Mouse (Mus musculus) stomach, postnatal 0 days (tissue): ENCODE results near the gene Oxnad1. TPM values are rescaled to one million over a fixed set of nuclear protein-coding genes. Genes with fewer than 3 reads are reported as not detected.

Source experiments
- ATAC-seq: fragments of 200-750 bp; cut with Nextera tagmentation; 2 replicates; pipeline ENCODE4 v1.8.0; 2017; ENCODE audit not compliant: low FRiP score, low TSS enrichment
- DNase-seq: peaks from one replicate; pipeline ENCODE4 v3.0.0-alpha.2; 2016; ENCODE audit warnings: low spot score
- H3K27ac ChIP-seq: fragments of 300-500 bp; sonication (generic); replicated peaks from 2 replicates; pipeline ENCODE4 v1.5.1; 2014; ENCODE audit warnings: mild to moderate bottlenecking, control low read depth
- H3K27me3 ChIP-seq: fragments of 300-500 bp; sonication (generic); 2 replicates; pipeline ENCODE4 v1.6.1; 2014; ENCODE audit warnings: low read length; ENCODE audit not compliant: control insufficient read depth, insufficient read depth
- H3K36me3 ChIP-seq: fragments of 300-500 bp; sonication (generic); 2 replicates; pipeline ENCODE4 v1.6.1; 2014; ENCODE audit warnings: low read length, mixed read lengths; ENCODE audit not compliant: control insufficient read depth, insufficient read depth
- H3K4me1 ChIP-seq: fragments of 300-500 bp; sonication (generic); replicated peaks from 2 replicates; pipeline ENCODE4 v1.6.1; 2014; ENCODE audit warnings: antibody characterized with exemption; ENCODE audit not compliant: control insufficient read depth, insufficient read depth
- H3K4me2 ChIP-seq: fragments of 300-500 bp; sonication (generic); replicated peaks from 2 replicates; pipeline ENCODE4 v1.6.1; 2014; ENCODE audit warnings: low read depth, mild to moderate bottlenecking, control low read depth, moderate library complexity
- H3K4me3 ChIP-seq: fragments of 300-500 bp; sonication (generic); 2 replicates; pipeline ENCODE4 v1.5.1; 2014; ENCODE audit warnings: low read depth, low read length, control low read depth
- H3K9ac ChIP-seq: fragments of 300-500 bp; sonication (generic); 2 replicates; pipeline ENCODE4 v1.6.1; 2014; ENCODE audit warnings: mild to moderate bottlenecking, low read length, control low read depth, mixed read lengths
- H3K9me3 ChIP-seq: fragments of 300-500 bp; sonication (generic); 2 replicates; pipeline ENCODE4 v1.6.1; 2016; ENCODE audit warnings: low read length; ENCODE audit not compliant: control insufficient read depth
- CTCF ChIP-seq: IDR thresholded peaks from 2 replicates; pipeline ENCODE4 v1.5.1; 2016; ENCODE audit warnings: antibody characterized with exemption, low read depth, mild to moderate bottlenecking, moderate library complexity
- EP300 ChIP-seq: optimal IDR thresholded peaks from 2 replicates; pipeline ENCODE3; 2016; ENCODE audit warnings: antibody characterized with exemption
- WGBS: fragments of 180-500 bp; shearing (Covaris S2); extraction: QIAGEN DNeasy Blood & Tissue Kit; methylation state at CpG from one replicate; pipeline ENCODE4 v1.1.7; 2014; 5-methylcytosine and 5-hydroxymethylcytosine counted together
- polyA plus RNA-seq: library from polyadenylated mRNA; unstranded; fragments of >200 nt; fragmentation: Nextera tagmentation; extraction: Ambion mirVana; gene quantifications from 2 replicates; pipeline ENCODE4 v1.2.1, GENCODE M21; 2015

The Oxnad1 gene
- polyA plus RNA-seq, 1 experiment from 2014 or later, result 17.7 TPM

- Histone ChIP-seq H3K4me3 (no peak overlapping the region), H3K4me1 (no peaks in the 10 kb centered on the region), H3K36me3 (no peaks in the 10 kb centered on the region), H3K27me3 (no peaks in the 10 kb centered on the region), H3K4me2 (no peak overlapping the region), H3K9me3 (no peaks in the 10 kb centered on the region), H3K9ac (no peak overlapping the region), H3K27ac (no peak overlapping the region)
- TF ChIP-seq EP300 (no peak), CTCF (no peak)
- DNase-seq (no peak), ATAC-seq (no peak)
Measured at GRCm38 (mm10) chr14:32144734-32145133, 59.6 kb downstream of the Oxnad1 start.

DNA sequence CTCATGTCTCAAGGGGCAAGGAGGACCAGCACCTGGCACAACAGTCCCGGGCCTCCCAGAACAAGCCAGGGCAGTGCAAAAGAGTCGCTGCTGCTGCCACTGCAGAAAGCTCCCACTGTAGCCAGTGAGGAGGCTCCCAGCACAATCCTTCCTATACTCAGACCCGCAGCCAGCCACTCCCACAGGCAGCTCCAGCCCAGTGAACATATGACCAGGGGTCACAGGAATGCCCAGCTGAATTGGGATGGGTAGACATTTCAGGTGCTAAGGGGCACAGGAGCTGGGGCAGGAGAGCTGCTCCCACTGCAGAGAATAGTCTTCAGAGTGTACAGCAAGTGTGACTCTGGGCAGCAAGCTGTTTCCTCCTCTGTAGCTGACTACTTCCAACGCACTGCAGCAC, 60.2 kb downstream of the Oxnad1 start:
- H3K27ac ChIP-seq, result no peak overlapping the region
- no peaks in the 10 kb centered on the region for H3K27me3 ChIP-seq
- H3K4me3 ChIP-seq, result no peak overlapping the region
- ATAC-seq (no peak), DNase-seq (no peak)
- no peak overlapping the region for H3K9ac ChIP-seq
- no peaks in the 10 kb centered on the region for H3K9me3 ChIP-seq
- no peak overlapping the region for H3K4me2 ChIP-seq
- 64% methylated on average over 4 of the region's 4 CpGs for WGBS
- no peaks in the 10 kb centered on the region for H3K4me1 ChIP-seq
- no peaks in the 10 kb centered on the region for H3K36me3 ChIP-seq
- TF ChIP-seq EP300 (no peak), CTCF (no peak)

GRCm38 (mm10) chr14:32145809-32146511, 60.8 kb downstream of the Oxnad1 start:
- DNase-seq (no peak), ATAC-seq (no peak)
- no peak for TF ChIP-seq EP300
- no peak for TF ChIP-seq CTCF
- WGBS, result 72% methylated on average over 7 of the region's 7 CpGs
- no peaks in the 10 kb centered on the region for H3K36me3 ChIP-seq
- H3K4me3 ChIP-seq, result no peak overlapping the region
- H3K4me2 ChIP-seq, result no peak overlapping the region
- H3K4me1 ChIP-seq, result no peaks in the 10 kb centered on the region
- no peaks in the 10 kb centered on the region for H3K27me3 ChIP-seq
- no peak overlapping the region for H3K27ac ChIP-seq
- H3K9ac ChIP-seq, result no peak overlapping the region
- no peaks in the 10 kb centered on the region for H3K9me3 ChIP-seq

GRCm38 (mm10) chr14:32146578-32146977, 61.4 kb downstream of the Oxnad1 start:
- Histone ChIP-seq H3K27me3 (no peaks in the 10 kb centered on the region), H3K36me3 (no peaks in the 10 kb centered on the region), H3K27ac (no peak overlapping the region), H3K4me1 (no peaks in the 10 kb centered on the region), H3K4me2 (no peak overlapping the region), H3K4me3 (no peak overlapping the region), H3K9me3 (no peaks in the 10 kb centered on the region), H3K9ac (no peak overlapping the region)
- 73% methylated on average over 2 of the region's 2 CpGs for WGBS
- TF ChIP-seq CTCF, result no peak
- TF ChIP-seq EP300, result no peak
- no peak for ATAC-seq
- DNase-seq, result no peak

- 92% methylated on average over 2 of the region's 2 CpGs for WGBS
Measured at GRCm38 (mm10) chr14:32150872-32151271, 65.7 kb downstream of the Oxnad1 start.

DNA sequence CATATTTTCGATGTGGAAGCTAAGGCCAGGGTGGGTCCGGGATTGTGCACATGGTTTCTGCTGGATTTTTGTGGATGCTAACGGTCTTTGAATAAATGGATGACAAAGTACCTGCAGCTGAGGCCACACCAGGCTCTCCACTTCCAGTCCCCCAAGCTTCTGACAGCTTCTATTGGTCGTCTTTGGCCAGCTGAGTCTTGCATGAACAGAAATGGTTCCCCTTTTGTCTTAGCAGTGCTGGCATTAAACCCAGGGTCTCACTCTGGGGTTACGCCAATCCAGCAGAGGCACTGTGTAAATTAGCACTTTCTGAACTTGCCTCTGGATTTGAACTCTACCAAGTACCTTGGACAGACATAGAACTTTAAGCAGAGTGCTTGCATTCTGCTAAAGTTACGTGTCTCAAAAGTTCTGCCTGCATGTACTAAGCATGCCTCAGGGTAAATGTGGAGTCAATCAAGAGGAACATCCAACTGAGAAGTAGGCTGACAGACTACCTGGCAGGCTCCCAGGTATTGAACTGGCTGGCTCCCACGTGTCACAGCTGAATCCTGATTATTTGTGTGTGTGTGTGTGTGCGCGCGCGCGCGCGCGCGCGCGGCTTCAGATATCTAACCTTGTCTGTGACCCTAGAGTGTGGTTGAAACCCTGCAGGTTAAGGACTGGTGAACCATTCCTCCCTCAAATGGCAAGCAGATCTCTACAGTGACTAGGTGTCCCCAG, 67.2 kb downstream of the Oxnad1 start:
- no peak overlapping the region for H3K27ac ChIP-seq
- H3K4me3 ChIP-seq, result no peak overlapping the region
- 88% methylated on average over 18 of the region's 18 CpGs for WGBS
- no peak overlapping the region for H3K9ac ChIP-seq
- ATAC-seq (no peak), DNase-seq (no peak)
- H3K4me1 ChIP-seq, result no peaks in the 10 kb centered on the region
- H3K9me3 ChIP-seq, result no peaks in the 10 kb centered on the region
- H3K4me2 ChIP-seq, result no peak overlapping the region
- TF ChIP-seq CTCF (no peak), EP300 (no peak)
- no peaks in the 10 kb centered on the region for H3K27me3 ChIP-seq
- H3K36me3 ChIP-seq, result no peaks in the 10 kb centered on the region

More at GRCm38 (mm10) chr14:32150872-32151271, 65.7 kb downstream of the Oxnad1 start:
- no peak overlapping the region for H3K4me2 ChIP-seq
- no peak for ATAC-seq
- no peak overlapping the region for H3K27ac ChIP-seq
- no peak overlapping the region for H3K4me3 ChIP-seq
- H3K27me3 ChIP-seq, result no peaks in the 10 kb centered on the region
- TF ChIP-seq CTCF (peak; percentile 51), EP300 (no peak)
- H3K4me1 ChIP-seq, result no peaks in the 10 kb centered on the region
- H3K36me3 ChIP-seq, result no peaks in the 10 kb centered on the region
- no peak for DNase-seq
- H3K9me3 ChIP-seq, result no peaks in the 10 kb centered on the region
- H3K9ac ChIP-seq, result no peak overlapping the region

Other genes starting within 250 kb of the Oxnad1 start
- gene Galnt15, start 56.4 kb upstream of the Oxnad1 start, polyA plus RNA-seq, result 0.56 and 0.71 TPM in 2 replicates
- 91.4 and 93.3 TPM in 2 replicates for gene Dph3, start 355 bp downstream of the Oxnad1 start, polyA plus RNA-seq
- not detected in 2 replicates for gene Msmb, start 56.6 kb downstream of the Oxnad1 start, polyA plus RNA-seq
- 97.2 and 100 TPM in 2 replicates for gene Ncoa4, start 74.5 kb downstream of the Oxnad1 start, polyA plus RNA-seq
- gene Timm23, start 116.5 kb downstream of the Oxnad1 start, polyA plus RNA-seq, result 218 and 234 TPM in 2 replicates
- 15.2 and 17.5 TPM in 2 replicates for gene Parg, start 116.6 kb downstream of the Oxnad1 start, polyA plus RNA-seq
- gene Ogdhl, start 236.6 kb downstream of the Oxnad1 start, polyA plus RNA-seq, result 1.6 and 2.0 TPM in 2 replicates